Mouse (Mus musculus) adrenal gland, adult 2 months (tissue): ENCODE measurements at regions not wholly inside any gene's neighbourhood (a gene's known extent, or its start where the extent isn't known, plus 50 kb on each side); places are given as distances from the start of the nearest gene placed in this dataset.

Source experiments
- DNase-seq: peaks from one replicate; pipeline ENCODE4 v3.0.0; 2021

DNA sequence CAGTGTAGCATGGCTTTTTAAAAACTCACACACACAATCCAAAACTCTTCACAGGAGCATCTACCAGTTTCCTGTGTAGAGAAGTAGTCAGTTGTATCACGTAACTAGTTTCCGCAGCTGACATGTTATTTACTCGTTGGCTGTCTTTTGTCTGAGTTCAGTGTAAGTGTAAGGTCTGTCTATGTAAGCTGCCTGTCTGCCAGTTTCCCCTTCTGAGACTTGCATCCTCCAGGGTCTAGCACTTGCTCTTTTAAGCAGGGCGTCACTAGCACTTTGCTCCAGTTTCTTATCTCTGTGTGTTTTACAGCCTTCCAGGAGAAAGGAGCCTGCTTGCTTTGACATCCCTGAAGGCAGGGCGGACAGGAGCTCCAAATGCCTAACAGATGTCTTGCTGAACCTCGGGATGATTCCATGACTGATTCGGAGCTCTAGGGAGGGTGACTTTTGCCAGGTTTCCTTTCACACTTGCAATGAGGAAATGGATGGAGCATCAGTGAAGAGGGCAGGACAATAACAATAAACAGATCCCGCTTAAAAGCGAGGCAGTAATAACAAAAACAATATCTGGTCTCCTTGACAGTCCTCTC lies 131.2 kb upstream of the Osr1 start:
- no peak for DNase-seq

GRCm38 (mm10) chr12:9450620-9451019 lies 119.3 kb upstream of the Osr1 start:
- peak; percentile 2 for DNase-seq

GRCm38 (mm10) chr12:9460193-9460592 lies 109.7 kb upstream of the Osr1 start:
- DNase-seq = no peak

DNA sequence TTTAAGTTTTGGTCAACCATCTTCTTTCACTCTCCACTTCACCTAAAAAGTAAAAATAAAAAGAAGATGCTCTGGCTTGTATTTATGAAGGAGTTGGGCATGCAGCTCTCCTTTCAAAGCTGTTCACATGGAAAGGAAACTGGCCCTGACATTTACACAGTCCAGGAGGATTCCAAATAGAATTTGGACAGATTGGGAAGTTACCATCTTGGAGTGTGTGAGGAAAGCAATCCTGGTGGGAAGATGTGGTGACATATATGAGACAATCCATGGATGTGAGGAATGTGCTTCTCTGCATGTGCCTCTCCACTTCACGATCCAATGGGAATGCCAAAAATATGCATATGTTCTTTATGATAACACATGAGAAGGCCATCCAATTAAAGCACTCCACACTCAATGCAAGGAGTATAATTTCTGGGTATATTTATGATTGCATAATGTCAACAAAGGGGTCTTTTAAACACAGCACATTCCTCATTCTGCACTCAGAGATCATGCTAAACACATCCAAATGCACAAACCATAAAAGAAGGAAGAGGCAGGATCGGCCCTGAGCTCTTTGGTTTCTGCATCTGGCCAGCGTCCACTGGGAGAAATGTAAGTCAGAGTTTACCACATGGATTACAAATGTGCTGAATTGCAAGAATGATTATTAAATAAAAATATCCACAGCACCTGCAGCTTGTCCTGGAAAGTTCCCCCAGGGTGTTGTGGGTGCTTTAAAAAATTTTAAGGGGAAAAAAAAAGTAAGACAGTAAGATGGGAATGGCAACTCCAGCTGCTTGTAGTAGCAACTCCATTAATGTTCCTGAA lies 100.1 kb upstream of the Osr1 start:
- DNase-seq = no peak

- no peak for DNase-seq
Measured at GRCm38 (mm10) chr12:9475836-9476235, 94.1 kb upstream of the Osr1 start.

DNA sequence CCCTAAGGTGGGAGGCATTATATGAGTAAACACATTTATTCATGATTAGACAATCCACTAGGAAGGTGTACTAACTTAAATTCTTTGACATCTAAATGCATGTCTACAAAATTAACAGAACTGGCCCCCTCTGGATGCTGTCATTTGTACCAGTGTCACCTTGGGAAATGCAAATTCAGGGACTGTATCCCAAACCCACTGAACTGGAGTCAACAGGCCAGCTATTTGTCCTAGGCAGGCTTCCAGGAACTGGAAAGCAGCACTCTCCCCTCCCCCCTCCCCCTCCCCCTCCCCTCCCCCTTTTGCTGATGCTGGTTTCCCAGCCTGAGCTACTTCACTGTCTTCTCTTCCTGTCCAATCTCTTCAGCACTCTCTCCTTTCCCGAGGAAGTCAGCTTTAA lies 91.7 kb upstream of the Osr1 start:
- no peak for DNase-seq

- no peak for DNase-seq
Measured at GRCm38 (mm10) chr12:9487674-9488413, 82.1 kb upstream of the Osr1 start.

- DNase-seq = no peak
Measured at GRCm38 (mm10) chr12:9513926-9514325, 56.0 kb upstream of the Osr1 start.

DNA sequence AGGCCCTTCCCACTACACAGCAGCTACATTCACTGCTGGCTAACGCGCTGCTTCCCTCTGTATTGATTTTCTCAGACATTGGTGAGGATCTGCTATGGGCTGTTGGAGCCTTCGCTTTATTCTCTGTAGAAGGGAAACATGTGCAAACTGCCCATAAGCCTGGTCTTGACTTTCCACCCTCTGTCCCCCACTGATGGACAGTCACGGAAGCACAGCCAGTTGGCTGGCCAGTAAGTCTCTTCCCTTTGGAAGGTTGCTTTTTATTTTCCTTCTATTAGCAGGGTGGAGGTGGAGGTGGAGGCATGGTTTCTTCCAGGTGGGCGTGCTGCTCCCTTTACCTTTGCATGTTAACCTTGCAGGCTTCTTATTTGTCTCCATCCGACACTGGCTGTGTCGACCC lies 51.1 kb upstream of the Osr1 start:
- no peak for DNase-seq

DNA sequence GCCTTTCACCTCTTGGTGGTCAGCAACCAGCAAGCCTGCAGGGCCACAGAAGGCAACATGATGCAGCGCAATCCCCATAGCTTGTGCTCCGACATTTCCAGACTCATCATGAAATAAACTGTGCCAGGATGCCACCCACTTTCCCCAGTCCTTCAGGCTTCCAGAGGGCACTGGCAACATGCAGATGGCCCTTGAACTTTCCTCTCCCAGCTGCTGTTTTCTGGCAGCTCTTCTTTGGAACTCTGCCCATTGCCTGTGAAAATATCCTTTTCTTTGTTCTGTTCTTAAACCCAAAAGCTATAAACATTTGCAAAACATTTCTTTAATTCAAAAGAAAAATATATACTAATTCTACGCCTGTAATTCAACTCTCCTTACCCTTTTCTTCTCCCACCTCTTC lies 50.6 kb upstream of the Osr1 start:
- peak; percentile 70 for DNase-seq
